In the genomic region with DNA sequence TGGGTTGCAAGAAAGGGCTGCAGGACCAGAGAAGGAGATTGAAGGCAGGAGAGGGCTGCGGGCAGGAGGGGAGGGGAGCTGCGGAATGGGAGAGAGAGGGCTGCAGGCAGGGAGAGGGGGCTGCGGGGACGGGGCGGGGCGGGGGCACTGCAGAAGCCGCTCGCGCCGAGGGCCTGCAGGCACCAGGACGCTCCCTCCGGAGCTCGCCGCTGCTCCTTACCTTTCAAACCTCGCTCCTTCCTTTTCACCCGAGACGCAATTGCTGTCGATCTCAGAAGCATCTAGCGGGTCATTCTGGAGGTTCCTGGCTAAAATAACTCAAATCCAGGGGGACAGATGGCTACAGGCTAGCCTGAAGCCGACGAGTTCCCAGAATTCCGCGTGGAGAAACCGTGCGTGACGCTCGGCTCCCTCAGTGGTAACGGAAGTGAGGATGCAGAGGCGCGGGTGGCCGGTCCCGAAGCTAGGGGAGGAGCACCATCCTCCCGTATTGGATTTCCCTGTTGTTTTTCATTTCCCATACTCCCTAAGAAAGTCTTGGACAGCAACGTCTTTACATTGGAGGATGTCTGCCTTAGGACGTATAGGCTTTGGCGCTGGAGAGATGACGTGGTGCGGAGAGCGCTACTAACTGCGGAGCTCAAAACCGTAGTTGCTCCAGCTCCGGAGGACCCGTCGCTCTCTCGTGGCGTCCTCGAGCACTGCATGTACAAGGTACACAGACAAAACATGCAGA, we compare ENCODE assay signal across 1 mouse cellular context.
A peak's percentile ranks its signal among the peaks of the same experiment; 100 is the strongest.
TF ChIP-seq lines count a peak whose summit lies in the region.

No protein-coding gene starts in this region.

TF ChIP-seq in ES-E14, 5 proteins besides CTCF, POLR2A, EP300 and RAD21:
- peak; percentile 61; the same call in 1 of the 2 replicates for TF ChIP-seq HCFC1 (IDR thresholded peaks at IDR 0.05; ENCODE audit: borderline replicate concordance, insufficient read depth, low read length)
- no peak for TF ChIP-seq ZNF384 (IDR thresholded peaks at IDR 0.05; ENCODE audit: low read depth, low read length)
- TF ChIP-seq CHD2 (IDR thresholded peaks at IDR 0.05; ENCODE audit: low read depth, low read length): no peak
- no peak for TF ChIP-seq MAFK (IDR thresholded peaks at IDR 0.05; ENCODE audit: insufficient read depth, low read depth, low read length)
- 0 out of 2 replicates have a peak, but pooled peaks have one; percentile 47 for TF ChIP-seq ZC3H11A (IDR thresholded peaks at IDR 0.05; ENCODE audit: borderline replicate concordance, low read depth, low read length)
TF ChIP-seq in ES-E14: peak in this region for 2.
